Mouse (Mus musculus) hindlimb bud, embryonic 11.5 days (tissue): ENCODE measurements around the gene Gm10428.
A peak's percentile ranks its signal among the peaks of the same experiment; 100 is the strongest.
"Not testable (repeated sequence)": the region's sequence is repeated elsewhere in the genome, so short reads cannot be mapped to it uniquely, and the experiment has no call there.

Experiments used
- DNase-seq: peaks from one replicate; pipeline ENCODE4 v3.0.0-alpha.2; 2012; ENCODE audit warnings: low read depth, low spot score; ENCODE audit errors: extremely low spot score

The Gm10428 gene

DNA sequence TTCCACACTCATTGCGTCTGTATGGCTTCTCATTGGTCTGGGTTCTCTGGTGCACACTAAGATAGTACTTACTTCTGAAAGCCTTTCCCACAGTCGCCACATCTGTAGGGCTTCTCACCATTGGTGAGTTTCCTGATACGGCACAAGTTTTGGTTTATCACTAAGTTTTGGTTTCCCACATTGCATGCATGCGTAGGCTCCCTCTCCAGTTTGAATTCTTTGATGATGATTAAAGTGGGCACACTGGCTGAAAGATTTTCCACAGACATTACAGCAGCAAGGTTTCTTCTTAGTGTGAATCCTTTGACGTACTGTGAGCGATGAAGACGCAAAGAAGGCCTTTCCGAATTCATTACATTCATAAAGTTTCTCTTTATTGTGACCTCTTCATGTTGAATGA lies at the start of gene Gm10428:
Gene Gm10428, plus strand, starts transcription at position 321 of the 400 bp plus-strand sequence.
- DNase-seq: no peak

DNA sequence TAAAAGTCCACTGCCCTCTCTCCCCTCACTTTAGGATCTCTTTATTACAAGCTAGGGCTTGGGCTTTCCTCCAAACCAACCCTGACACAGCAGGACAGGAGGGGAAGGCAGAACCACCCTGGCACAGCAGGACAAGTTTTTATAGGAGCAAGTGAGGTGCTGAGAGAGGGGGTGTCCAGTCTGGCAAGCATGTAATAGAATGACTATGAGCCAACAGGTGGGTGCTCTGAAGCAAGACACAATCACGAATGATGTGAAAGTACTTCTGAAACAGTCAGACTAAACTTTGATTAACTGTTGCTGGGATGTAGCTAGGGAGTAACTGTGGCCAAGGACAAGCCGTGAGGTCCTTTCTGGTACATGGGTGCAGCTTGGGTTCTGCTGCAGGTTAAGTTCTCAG lies 46.8 kb upstream of the Gm10428 start:
- DNase-seq: no peak

- no peak for DNase-seq
These were observed 44.6 kb upstream of the Gm10428 start for GRCm38 (mm10) chr11:62708252-62708651.

GRCm38 (mm10) chr11:62710657-62711056 lies 42.2 kb upstream of the Gm10428 start:
- no peak for DNase-seq

DNA sequence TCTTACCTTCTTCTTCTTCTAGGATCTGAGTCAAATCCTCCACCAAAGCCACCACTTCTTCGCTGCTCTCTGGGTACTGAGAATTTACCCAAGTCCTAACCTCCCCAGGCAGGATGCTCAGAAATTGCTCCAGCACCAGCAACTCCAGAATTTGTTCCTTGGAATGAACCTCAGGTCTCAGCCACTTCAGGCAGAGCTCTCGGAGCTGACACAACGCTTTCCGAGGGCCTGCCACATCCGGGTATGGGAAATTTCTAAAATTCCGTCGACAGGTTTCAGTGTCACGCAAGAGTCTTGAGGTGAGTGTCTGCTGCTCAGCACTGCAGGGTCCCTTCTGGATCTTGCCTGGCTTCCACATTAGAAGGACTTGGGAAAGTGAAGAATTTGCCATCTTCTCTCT lies 24.6 kb upstream of the Gm10428 start:
- DNase-seq: no peak

DNA sequence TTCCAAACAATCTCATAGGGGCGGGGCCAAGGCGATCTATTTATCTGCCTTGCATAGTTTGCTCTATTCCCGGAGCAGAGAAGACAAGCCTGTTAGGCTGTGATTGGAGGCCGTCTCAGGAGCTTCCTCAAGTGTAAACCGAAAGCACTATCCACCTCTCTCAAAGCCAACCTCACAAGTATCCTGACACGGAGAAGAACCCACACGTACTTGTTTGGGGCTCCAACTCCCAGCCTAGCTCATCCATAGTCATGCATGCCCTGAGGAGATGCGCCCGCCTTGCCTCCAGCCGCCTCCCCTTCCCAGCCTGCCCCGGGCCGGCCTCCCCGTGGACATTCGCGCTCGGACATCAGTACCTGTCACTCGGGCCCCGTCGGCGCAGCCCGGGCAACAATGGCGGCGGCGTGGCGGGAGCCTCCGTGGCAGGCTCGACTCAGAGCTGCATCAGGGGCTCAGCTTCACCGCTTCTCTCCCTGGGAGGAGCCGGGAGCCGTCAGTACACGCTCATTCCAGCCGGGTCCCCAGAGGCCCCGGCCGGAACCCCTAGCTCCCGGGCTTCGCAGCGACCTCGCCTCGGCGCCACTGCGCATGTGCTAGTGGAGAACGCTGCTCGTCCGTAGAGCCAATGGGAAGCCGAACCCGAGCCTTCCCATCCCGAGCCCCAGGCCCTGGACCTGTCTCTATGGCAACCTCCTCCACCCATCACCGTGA lies 21.4 kb upstream of the Gm10428 start, which contains the start of gene Zfp287:
Gene Zfp287, minus strand, starts transcription at position 595 of the 711 bp plus-strand sequence.
- peak; percentile 83 for DNase-seq

DNA sequence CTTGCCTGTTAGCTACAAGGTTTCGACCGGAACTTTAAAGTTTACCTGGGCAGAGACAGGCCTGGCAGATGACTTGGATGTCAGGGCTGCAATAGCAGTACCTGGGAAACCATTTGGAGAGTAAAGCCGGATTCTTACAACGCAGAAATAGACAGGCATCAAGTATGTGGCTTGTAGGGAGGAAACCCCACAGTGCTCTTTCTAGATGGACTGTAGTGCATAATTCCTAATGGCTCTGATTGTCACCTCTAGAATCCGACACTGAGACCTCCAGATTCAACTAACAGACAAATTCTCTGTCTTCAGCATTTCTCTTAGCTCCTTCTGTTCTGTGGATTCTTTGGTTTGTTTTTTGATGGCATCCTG lies 20.9 kb upstream of the Gm10428 start:
- no peak for DNase-seq

DNA sequence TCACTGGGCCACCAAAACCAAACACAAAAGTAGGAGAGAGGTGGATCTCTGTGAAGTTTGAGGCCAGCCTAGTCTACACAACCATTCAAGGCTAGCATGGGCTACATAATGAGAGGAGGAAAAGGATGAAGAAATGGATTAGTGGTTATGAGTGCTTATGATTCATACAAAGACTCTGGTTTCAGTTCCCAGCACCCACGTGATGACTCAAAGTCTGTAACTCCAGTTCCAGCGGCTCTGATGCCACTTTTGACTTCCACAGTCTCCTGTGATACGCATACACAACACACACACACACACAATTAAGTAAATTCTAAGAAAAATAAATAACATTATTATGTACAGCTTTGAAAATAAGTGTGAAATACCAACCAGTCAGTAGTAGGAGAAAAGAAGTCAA lies 20.2 kb upstream of the Gm10428 start:
- DNase-seq: no peak

DNA sequence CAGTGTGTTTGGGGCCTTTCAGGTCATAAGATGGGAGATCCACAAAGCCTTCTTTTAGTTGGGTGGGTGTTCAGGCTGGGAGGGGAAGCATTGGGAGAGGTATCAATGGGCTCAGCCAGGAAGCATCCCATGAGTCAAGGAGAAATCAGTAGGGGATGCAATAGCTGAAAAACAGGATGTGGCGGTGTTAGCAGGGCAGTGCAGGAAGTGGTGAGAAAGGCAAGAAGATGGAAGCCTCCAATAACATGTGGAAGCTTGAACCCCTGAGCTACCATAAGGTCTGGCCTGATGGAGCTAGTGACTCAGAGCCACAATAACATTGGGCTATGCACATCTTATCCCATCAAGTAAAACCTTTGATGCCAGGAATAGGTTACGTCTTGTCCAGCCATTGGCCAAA lies 11.7 kb upstream of the Gm10428 start:
- no peak for DNase-seq

GRCm38 (mm10) chr11:62742261-62742957 lies 10.5 kb upstream of the Gm10428 start:
- peak; percentile 79 for DNase-seq

- DNase-seq: peak; percentile 62
These were observed 8.8 kb upstream of the Gm10428 start for GRCm38 (mm10) chr11:62744103-62744502.

GRCm38 (mm10) chr11:62746001-62746533 lies 6.8 kb upstream of the Gm10428 start:
- DNase-seq: no peak

- DNase-seq: no peak
These were observed 5.7 kb upstream of the Gm10428 start for GRCm38 (mm10) chr11:62747227-62747626.

DNA sequence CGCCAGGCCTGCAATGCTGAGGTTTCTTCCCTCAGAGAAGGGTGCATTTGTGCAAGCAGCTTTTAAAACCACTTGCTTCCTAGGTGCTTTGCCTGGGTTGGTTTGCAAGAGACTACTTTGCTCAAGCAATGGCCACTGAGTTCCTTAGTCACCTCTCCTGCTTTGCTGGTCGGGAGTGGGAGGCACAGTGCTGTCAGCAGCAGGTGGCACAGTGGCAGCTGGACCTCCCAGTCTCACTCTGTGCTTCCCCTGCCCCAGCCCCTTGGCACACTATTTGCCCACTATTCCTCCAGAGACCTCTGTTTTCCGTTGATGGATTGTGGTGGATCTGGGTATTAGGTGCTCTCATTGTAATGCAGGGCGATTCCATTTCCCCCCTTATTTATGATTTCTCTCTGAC lies 4.8 kb upstream of the Gm10428 start:
- DNase-seq: no peak

- DNase-seq: not testable (repeated sequence)
These were observed 3.5 kb upstream of the Gm10428 start for GRCm38 (mm10) chr11:62749445-62749844.

GRCm38 (mm10) chr11:62752191-62752590 lies 709 bp upstream of the Gm10428 start:
- DNase-seq: no peak

- DNase-seq: peak; percentile 90
These were observed 3.7 kb downstream of the Gm10428 start for GRCm38 (mm10) chr11:62756456-62757142.

DNA sequence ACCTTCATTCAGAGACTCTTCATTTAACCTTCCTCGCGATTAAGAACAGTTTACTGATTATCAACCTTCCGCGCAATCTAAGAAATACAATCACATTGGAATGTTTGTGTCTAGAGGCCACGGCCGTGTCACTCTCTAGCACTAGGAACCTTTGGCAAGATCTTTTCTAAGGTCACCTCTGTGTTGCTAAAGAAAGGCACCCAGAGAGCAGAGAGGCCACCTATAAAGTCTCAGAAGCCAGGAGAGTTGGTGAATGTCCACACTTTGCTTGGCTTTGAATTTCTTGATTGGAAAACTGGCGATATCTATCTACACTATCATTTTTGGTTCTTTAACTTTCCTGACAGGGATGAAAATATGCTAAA lies 4.2 kb downstream of the Gm10428 start:
- no peak for DNase-seq

- DNase-seq: no peak
These were observed 5.0 kb downstream of the Gm10428 start for GRCm38 (mm10) chr11:62757906-62758305.

- DNase-seq: no peak
These were observed 5.6 kb downstream of the Gm10428 start for GRCm38 (mm10) chr11:62758491-62758890.

DNA sequence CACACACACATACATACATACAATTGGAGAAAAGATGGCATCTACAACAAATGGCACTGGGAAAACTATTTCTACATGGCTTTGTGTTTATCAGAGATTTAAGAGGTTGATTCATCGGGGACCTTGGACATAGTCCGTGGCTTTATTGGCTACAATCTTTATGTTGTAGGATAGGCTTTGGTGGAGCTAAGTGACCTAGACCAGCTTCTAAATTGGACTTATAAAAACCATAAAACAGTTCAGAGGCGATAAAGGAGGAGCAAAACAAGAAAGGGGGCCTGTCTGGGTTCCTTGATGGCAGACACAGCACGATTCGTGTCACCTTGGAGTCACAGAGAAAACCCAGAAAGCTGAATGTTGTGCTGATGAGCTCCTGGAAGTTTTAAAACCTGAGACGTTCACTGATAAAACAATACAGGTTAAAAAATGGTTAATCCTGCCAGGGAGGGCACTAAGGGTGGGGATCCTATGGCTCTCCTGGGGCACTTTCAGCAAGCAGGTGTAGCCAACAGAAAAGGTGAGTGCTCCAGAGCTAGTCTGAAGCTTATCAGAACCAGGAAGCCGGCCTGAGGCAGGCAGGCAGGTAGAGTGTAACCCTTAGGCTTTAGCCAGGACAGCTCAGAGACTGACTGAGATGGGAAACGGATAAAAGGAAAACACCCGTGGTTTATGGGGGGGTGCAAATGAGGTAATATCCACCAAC lies 8.0 kb downstream of the Gm10428 start:
- no peak for DNase-seq
